Mouse (Mus musculus) liver, adult (tissue): ENCODE measurements around the gene Bcl2l11.
A peak's percentile ranks its signal among the peaks of the same experiment; 100 is the strongest.

Experiments used
- GATA4 ChIP-seq: IDR thresholded peaks from 2 replicates; pipeline ENCODE4 v1.6.1; 2014; ENCODE audit warnings: mild to moderate bottlenecking, low read length; ENCODE audit not compliant: insufficient replicate concordance

The Bcl2l11 gene

GRCm38 (mm10) chr2:128203749-128204405 lies 78.0 kb downstream of the Bcl2l11 start:
- no peak for TF ChIP-seq GATA4

GRCm38 (mm10) chr2:128208541-128208940 lies 82.7 kb downstream of the Bcl2l11 start:
- no peak for TF ChIP-seq GATA4

- TF ChIP-seq GATA4: no peak
Measured at GRCm38 (mm10) chr2:128209841-128210329, 84.0 kb downstream of the Bcl2l11 start.

- no peak for TF ChIP-seq GATA4
Measured at GRCm38 (mm10) chr2:128210376-128210775, 84.5 kb downstream of the Bcl2l11 start.

GRCm38 (mm10) chr2:128211022-128211880 lies 85.4 kb downstream of the Bcl2l11 start:
- TF ChIP-seq GATA4: peak; percentile 49; the same call in 1 of the 2 replicates

- TF ChIP-seq GATA4: no peak
Measured at GRCm38 (mm10) chr2:128211881-128212209, 86.0 kb downstream of the Bcl2l11 start.
